Mouse (Mus musculus) lung, postnatal 0 days (tissue): ENCODE results near the gene Ttll3. TPM values are rescaled to one million over a fixed set of nuclear protein-coding genes. Genes with fewer than 3 reads are reported as not detected.
A peak's percentile ranks its signal among the peaks of the same experiment; 100 is the strongest.

Source experiments
- ATAC-seq: fragments of 200-750 bp; cut with Nextera tagmentation; 2 replicates; pipeline ENCODE4 v1.8.0; 2017; ENCODE audit warnings: moderate library complexity
- DNase-seq: peaks from one replicate; pipeline ENCODE4 v3.0.0-alpha.2; 2016; ENCODE audit warnings: low spot score
- H3K27ac ChIP-seq: fragments of 300-500 bp; sonication (generic); 2 replicates; pipeline ENCODE4 v1.5.1; 2014; ENCODE audit warnings: antibody characterized with exemption, mild to moderate bottlenecking, low read length, mixed read lengths
- H3K27me3 ChIP-seq: fragments of 300-500 bp; sonication (generic); replicated peaks from 2 replicates; pipeline ENCODE4 v1.6.1; 2014; ENCODE audit warnings: low read length, mixed read lengths; ENCODE audit not compliant: insufficient read depth
- H3K36me3 ChIP-seq: fragments of 300-500 bp; sonication (generic); 2 replicates; pipeline ENCODE4 v1.6.1; 2014; ENCODE audit warnings: low read length, mixed read lengths; ENCODE audit not compliant: insufficient read depth
- H3K4me1 ChIP-seq: fragments of 300-500 bp; sonication (generic); 2 replicates; pipeline ENCODE4 v1.6.1; 2014; ENCODE audit warnings: antibody characterized with exemption, low read depth, low read length, mixed read lengths; ENCODE audit not compliant: insufficient read depth
- H3K4me2 ChIP-seq: fragments of 300-500 bp; sonication (generic); replicated peaks from 2 replicates; pipeline ENCODE4 v1.6.1; 2014; ENCODE audit warnings: low read depth, mild to moderate bottlenecking, low read length, moderate library complexity, mixed read lengths
- H3K4me3 ChIP-seq: fragments of 300-500 bp; sonication (generic); 2 replicates; pipeline ENCODE4 v1.5.1; 2014; ENCODE audit warnings: low read depth, low read length
- H3K9ac ChIP-seq: fragments of 300-500 bp; sonication (generic); replicated peaks from 2 replicates; pipeline ENCODE4 v1.6.1; 2014; ENCODE audit warnings: low read depth, mild to moderate bottlenecking
- H3K9me3 ChIP-seq: fragments of 300-500 bp; sonication (generic); 2 replicates; pipeline ENCODE4 v1.6.1; 2016; ENCODE audit warnings: low read length, mixed read lengths
- CTCF ChIP-seq: IDR thresholded peaks from 2 replicates; pipeline ENCODE4 v1.5.1; 2016; ENCODE audit warnings: antibody characterized with exemption, mild to moderate bottlenecking
- EP300 ChIP-seq: IDR thresholded peaks from 2 replicates; pipeline ENCODE4 v1.6.1; 2016; ENCODE audit warnings: antibody characterized with exemption, mild to moderate bottlenecking, control low read depth
- WGBS: fragments of 180-500 bp; shearing (Covaris S2); extraction: QIAGEN DNeasy Blood & Tissue Kit; methylation state at CpG from one replicate; pipeline ENCODE4 v1.1.7; 2014; 5-methylcytosine and 5-hydroxymethylcytosine counted together
- polyA plus RNA-seq: library from polyadenylated mRNA; unstranded; fragments of >200 nt; fragmentation: Nextera tagmentation; extraction: Ambion mirVana; gene quantifications from 2 replicates; pipeline ENCODE4 v1.2.1, GENCODE M21; 2015

Gene Ttll3
- polyA plus RNA-seq, 1 experiment from 2014 or later, result 12.4 TPM

- H3K27ac ChIP-seq, result no peak overlapping the region
- DNase-seq (no peak), ATAC-seq (no peak)
- H3K4me2 ChIP-seq, result no peak overlapping the region
- 78% methylated on average over 7 of the region's 7 CpGs for WGBS
- H3K27me3 ChIP-seq, result no peaks in the 10 kb centered on the region
- no peak overlapping the region for H3K4me3 ChIP-seq
- no peaks in the 10 kb centered on the region for H3K9me3 ChIP-seq
- no peaks in the 10 kb centered on the region for H3K4me1 ChIP-seq
- H3K9ac ChIP-seq, result no peak overlapping the region
- H3K36me3 ChIP-seq, result no peaks in the 10 kb centered on the region
- no peak for TF ChIP-seq EP300
- TF ChIP-seq CTCF, result no peak
Observed at GRCm38 (mm10) chr6:113424187-113424586, 35.1 kb downstream of the Ttll3 start.

- no peak for ATAC-seq
- no peaks in the 10 kb centered on the region for H3K9me3 ChIP-seq
- no peaks in the 10 kb centered on the region for H3K36me3 ChIP-seq
- no peak overlapping the region for H3K27ac ChIP-seq
- no peaks in the 10 kb centered on the region for H3K4me1 ChIP-seq
- no peak overlapping the region for H3K4me3 ChIP-seq
- no peaks in the 10 kb centered on the region for H3K27me3 ChIP-seq
- no peak for DNase-seq
- WGBS, result 88% methylated on average over 4 of the region's 4 CpGs
- H3K4me2 ChIP-seq, result no peak overlapping the region
- no peak overlapping the region for H3K9ac ChIP-seq
- TF ChIP-seq CTCF, result no peak
- TF ChIP-seq EP300, result no peak
Observed at GRCm38 (mm10) chr6:113426696-113427095, 37.6 kb downstream of the Ttll3 start.

DNA sequence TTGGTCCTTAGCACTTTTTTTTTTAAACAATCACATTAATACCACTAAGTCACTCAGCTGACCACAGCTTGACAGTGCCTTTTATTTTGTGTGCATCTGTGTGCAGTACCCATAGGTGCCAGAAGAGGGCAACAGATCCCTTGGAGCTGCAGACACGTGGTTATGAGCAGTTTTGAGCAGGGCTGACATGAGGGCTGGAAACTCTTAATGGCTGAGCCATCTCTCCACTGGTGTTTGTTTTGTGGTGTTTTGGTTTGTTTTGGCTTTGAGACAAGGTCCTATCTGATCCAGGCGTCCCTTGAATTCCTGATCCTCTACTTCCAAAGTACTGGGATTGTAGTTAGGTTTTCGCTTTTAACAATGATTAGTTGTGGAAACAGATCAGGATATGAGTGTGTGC is 38.3 kb downstream of the Ttll3 start:
- ATAC-seq (no peak), DNase-seq (peak; percentile 46)
- WGBS, result 56% methylated on average over 3 of the region's 3 CpGs

DNA sequence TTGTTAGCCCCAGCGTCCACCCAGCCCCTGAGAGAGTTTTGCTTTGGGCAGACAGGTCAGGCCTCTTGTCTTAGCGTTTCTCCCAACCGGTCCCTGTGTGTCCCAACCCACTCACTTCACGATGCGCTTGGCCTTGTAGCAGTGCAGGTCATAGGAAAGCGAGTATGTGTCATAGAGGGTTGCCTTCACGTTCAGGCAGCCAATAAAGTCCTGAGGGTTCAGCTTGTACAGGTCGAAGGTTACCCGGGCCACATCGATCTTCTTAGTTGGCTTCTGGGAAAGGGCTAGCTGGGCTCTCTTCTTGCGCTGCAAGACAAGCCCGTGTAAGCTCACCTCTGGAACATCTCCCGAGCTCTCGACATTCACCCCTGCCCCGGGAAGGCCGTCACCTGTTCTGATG is 38.9 kb downstream of the Ttll3 start:
- DNase-seq (no peak), ATAC-seq (no peak)
- H3K4me2 ChIP-seq, result no peak overlapping the region
- no peak overlapping the region for H3K9ac ChIP-seq
- TF ChIP-seq EP300 (no peak), CTCF (no peak)
- H3K27me3 ChIP-seq, result no peaks in the 10 kb centered on the region
- H3K36me3 ChIP-seq, result no peaks in the 10 kb centered on the region
- no peaks in the 10 kb centered on the region for H3K9me3 ChIP-seq
- H3K4me1 ChIP-seq, result no peaks in the 10 kb centered on the region
- H3K4me3 ChIP-seq, result no peak overlapping the region
- 87% methylated on average over 16 of the region's 16 CpGs for WGBS
- H3K27ac ChIP-seq, result no peak overlapping the region

More for the DNA sequence above, 38.3 kb downstream of the Ttll3 start:
- no peaks in the 10 kb centered on the region for H3K27me3 ChIP-seq
- H3K4me2 ChIP-seq, result no peak overlapping the region
- no peak overlapping the region for H3K27ac ChIP-seq
- H3K4me1 ChIP-seq, result no peaks in the 10 kb centered on the region
- TF ChIP-seq CTCF, result peak; percentile 79
- TF ChIP-seq EP300, result no peak
- H3K4me3 ChIP-seq, result no peak overlapping the region
- H3K9me3 ChIP-seq, result no peaks in the 10 kb centered on the region
- H3K36me3 ChIP-seq, result no peaks in the 10 kb centered on the region
- H3K9ac ChIP-seq, result no peak overlapping the region

GRCm38 (mm10) chr6:113429965-113430364 is 40.9 kb downstream of the Ttll3 start:
- no peak overlapping the region for H3K4me2 ChIP-seq
- no peak overlapping the region for H3K27ac ChIP-seq
- H3K27me3 ChIP-seq, result no peaks in the 10 kb centered on the region
- DNase-seq (no peak), ATAC-seq (no peak)
- no peak overlapping the region for H3K4me3 ChIP-seq
- H3K36me3 ChIP-seq, result no peaks in the 10 kb centered on the region
- H3K9ac ChIP-seq, result no peak overlapping the region
- WGBS, result 75% methylated on average over 3 of the region's 3 CpGs
- no peaks in the 10 kb centered on the region for H3K4me1 ChIP-seq
- H3K9me3 ChIP-seq, result no peaks in the 10 kb centered on the region
- no peak for TF ChIP-seq EP300
- TF ChIP-seq CTCF, result no peak

DNA sequence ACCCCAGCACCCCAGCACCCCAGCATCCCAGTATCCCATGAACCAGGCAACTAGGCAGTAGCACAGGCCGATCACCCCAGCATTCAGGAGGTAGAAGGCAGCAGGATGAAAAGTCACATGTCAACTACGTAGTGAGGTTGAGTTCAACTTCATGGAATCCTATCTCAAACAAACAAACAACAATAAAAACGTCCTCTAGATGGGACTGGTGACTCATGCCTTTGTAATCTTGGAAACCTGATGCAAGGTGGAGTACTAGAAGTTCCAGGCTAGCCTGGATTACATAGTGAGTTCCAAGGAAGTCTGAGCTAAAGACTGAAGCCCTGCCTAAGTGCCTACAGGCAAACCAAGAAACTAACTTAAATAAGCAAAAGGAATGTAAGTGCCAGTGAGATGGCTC is 41.8 kb downstream of the Ttll3 start:
- Histone ChIP-seq H3K36me3 (no peaks in the 10 kb centered on the region), H3K9me3 (no peaks in the 10 kb centered on the region), H3K4me3 (no peak overlapping the region), H3K4me1 (no peaks in the 10 kb centered on the region), H3K27me3 (no peaks in the 10 kb centered on the region), H3K9ac (no peak overlapping the region), H3K27ac (no peak overlapping the region), H3K4me2 (no peak overlapping the region)
- DNase-seq (no peak), ATAC-seq (no peak)
- 50% methylated on average over 3 of the region's 3 CpGs for WGBS
- no peak for TF ChIP-seq CTCF

GRCm38 (mm10) chr6:113431801-113432200 is 42.7 kb downstream of the Ttll3 start:
- Histone ChIP-seq H3K9ac (no peak overlapping the region), H3K9me3 (no peaks in the 10 kb centered on the region), H3K27me3 (no peaks in the 10 kb centered on the region), H3K4me2 (no peak overlapping the region), H3K27ac (no peak overlapping the region), H3K4me1 (no peaks in the 10 kb centered on the region), H3K36me3 (no peaks in the 10 kb centered on the region), H3K4me3 (no peak overlapping the region)
- WGBS, result 44% methylated on average over 3 of the region's 3 CpGs
- DNase-seq (no peak), ATAC-seq (no peak)
- TF ChIP-seq EP300 (no peak), CTCF (no peak)
